Mouse (Mus musculus): ENCODE data around the gene Il34. TPM values are rescaled to one million over a fixed set of nuclear protein-coding genes. Genes with fewer than 3 reads are reported as not detected.

Il34 gene
- polyA plus RNA-seq, 1 experiment, result 3.9 TPM

- TF ChIP-seq POLR2A (IDR thresholded peaks at IDR 0.05; ENCODE audit: borderline replicate concordance, extremely low read depth, insufficient read depth, insufficient read length, poor library complexity, severe bottlenecking), result no peak
- no peak for TF ChIP-seq CTCF (IDR thresholded peaks at IDR 0.05; ENCODE audit: borderline replicate concordance, extremely low read depth, insufficient read depth, insufficient read length)
- DNase-seq (ENCODE audit: low read depth), result no peak
Measured at GRCm38 (mm10) chr8:110750269-110750668, 55.5 kb downstream of the Il34 start.

GRCm38 (mm10) chr8:110749500-110750170 is 56.1 kb downstream of the Il34 start:
- TF ChIP-seq CTCF (IDR thresholded peaks at IDR 0.05; ENCODE audit: borderline replicate concordance, extremely low read depth, insufficient read depth, insufficient read length) (peak; percentile 67; the same call in 1 of the 2 replicates), POLR2A (IDR thresholded peaks at IDR 0.05; ENCODE audit: borderline replicate concordance, extremely low read depth, insufficient read depth, insufficient read length, poor library complexity, severe bottlenecking) (no peak)

DNA sequence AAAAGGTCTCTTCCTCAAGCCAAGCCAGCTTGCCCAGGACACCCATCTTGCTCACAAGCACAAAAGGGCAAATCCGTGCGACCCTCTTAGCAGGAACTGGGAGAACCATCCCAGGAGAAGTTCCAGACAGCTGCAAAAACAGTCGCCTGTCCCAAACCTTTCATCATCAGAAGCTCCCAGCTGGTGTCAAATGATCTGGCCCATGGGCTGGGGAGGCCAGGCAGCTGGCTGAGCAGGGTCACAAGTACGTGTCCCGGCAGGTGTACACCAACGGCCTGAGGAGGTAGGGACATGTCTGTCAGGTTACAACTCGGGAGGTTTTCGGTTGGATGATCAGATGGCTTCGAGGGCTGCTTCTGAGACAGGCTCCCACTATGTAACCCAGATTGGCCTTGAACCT is 59.1 kb downstream of the Il34 start:
- TF ChIP-seq POLR2A (IDR thresholded peaks at IDR 0.05; ENCODE audit: borderline replicate concordance, extremely low read depth, insufficient read depth, insufficient read length, poor library complexity, severe bottlenecking) (no peak), CTCF (IDR thresholded peaks at IDR 0.05; ENCODE audit: borderline replicate concordance, extremely low read depth, insufficient read depth, insufficient read length) (no peak)
- DNase-seq (ENCODE audit: low read depth), result no peak

More at GRCm38 (mm10) chr8:110749500-110750170, 56.1 kb downstream of the Il34 start:
- peak; percentile 88 for DNase-seq (ENCODE audit: low read depth)

- TF ChIP-seq POLR2A (IDR thresholded peaks at IDR 0.05; ENCODE audit: borderline replicate concordance, extremely low read depth, insufficient read depth, insufficient read length, poor library complexity, severe bottlenecking), result no peak
- TF ChIP-seq CTCF (IDR thresholded peaks at IDR 0.05; ENCODE audit: borderline replicate concordance, extremely low read depth, insufficient read depth, insufficient read length), result no peak
- no peak for DNase-seq (ENCODE audit: low read depth)
Measured at GRCm38 (mm10) chr8:110745162-110745561, 60.6 kb downstream of the Il34 start.

DNA sequence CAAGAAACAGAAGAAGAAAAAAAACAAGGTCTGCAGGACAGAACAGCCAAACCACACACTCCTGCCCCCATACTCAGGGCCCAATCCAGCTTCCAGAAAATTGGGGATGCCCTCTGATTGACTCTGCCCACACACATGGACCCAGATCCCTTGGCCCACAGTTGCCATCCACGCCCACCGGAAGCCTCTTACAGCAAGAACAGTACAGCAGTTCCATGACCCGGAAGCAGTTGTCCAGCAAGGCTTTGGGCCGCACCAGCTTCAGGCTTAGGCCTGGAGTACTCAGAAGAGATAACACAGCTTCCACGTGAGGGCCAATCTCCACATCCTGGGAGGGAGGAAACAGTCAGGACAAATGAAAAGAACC is 63.3 kb downstream of the Il34 start:
- TF ChIP-seq CTCF (IDR thresholded peaks at IDR 0.05; ENCODE audit: borderline replicate concordance, extremely low read depth, insufficient read depth, insufficient read length) (no peak), POLR2A (IDR thresholded peaks at IDR 0.05; ENCODE audit: borderline replicate concordance, extremely low read depth, insufficient read depth, insufficient read length, poor library complexity, severe bottlenecking) (no peak)
- DNase-seq (ENCODE audit: low read depth), result no peak

DNA sequence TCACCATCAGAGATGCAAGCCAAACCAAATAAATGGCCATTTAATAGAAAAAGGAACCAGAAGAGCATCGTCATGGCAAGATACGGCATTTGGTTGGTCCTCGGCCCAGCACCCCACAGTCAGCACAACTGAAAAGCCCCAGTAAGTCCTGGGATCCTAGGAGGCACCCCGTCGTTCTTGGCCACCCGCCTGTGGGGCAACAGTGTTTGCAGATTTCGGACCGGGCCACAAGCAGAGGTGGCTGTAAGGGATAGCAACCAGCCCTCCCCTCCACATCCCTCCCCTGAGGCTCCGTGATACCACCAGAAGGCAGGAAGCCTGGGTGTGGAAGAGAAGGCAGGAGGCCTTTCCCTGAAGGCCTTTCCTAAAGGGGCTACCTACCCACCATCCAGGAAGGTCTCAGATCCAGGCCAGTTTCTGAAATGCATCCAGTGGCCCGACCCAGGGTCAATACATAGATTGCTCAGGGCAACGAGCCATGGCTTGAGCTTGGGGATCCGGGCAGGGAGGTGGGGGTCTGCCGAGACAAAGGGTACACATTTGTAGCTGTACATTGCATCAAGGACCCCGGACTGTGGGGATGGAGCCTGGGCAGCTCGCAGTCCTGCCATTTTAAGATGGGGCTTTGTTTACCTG is 63.8 kb downstream of the Il34 start:
- TF ChIP-seq CTCF (IDR thresholded peaks at IDR 0.05; ENCODE audit: borderline replicate concordance, extremely low read depth, insufficient read depth, insufficient read length) (no peak), POLR2A (IDR thresholded peaks at IDR 0.05; ENCODE audit: borderline replicate concordance, extremely low read depth, insufficient read depth, insufficient read length, poor library complexity, severe bottlenecking) (no peak)

DNA sequence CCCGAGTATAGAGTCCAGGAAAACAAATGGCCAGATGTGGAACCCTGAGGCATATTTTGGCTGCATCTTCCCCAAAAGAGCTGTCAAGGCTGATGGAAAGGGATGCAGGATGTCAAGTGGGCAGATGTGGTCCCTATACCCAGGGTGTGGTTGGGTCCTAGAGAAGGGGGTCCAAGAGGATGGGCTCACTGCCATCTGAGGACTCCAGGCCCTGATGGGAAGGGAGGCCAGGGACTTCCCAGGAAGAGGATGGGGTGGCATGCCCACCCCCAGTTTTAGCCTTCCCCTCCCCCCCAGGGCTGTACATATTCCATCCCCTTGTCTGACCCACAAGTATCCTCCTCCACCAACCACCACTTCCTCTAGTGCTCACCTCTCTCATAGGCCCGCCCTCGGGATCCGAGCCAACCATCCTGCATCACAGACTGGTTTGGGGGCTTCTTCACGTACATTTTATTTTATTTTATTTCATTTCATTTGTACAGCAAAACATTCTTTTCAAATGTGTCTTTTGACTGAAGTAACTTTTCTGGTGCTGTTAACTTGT is 65.0 kb downstream of the Il34 start:
- no peak for DNase-seq (ENCODE audit: low read depth)
- TF ChIP-seq CTCF (IDR thresholded peaks at IDR 0.05; ENCODE audit: borderline replicate concordance, extremely low read depth, insufficient read depth, insufficient read length) (no peak), POLR2A (IDR thresholded peaks at IDR 0.05; ENCODE audit: borderline replicate concordance, extremely low read depth, insufficient read depth, insufficient read length, poor library complexity, severe bottlenecking) (no peak)

More for the DNA sequence above, 63.8 kb downstream of the Il34 start:
- DNase-seq (ENCODE audit: low read depth), result no peak

DNA sequence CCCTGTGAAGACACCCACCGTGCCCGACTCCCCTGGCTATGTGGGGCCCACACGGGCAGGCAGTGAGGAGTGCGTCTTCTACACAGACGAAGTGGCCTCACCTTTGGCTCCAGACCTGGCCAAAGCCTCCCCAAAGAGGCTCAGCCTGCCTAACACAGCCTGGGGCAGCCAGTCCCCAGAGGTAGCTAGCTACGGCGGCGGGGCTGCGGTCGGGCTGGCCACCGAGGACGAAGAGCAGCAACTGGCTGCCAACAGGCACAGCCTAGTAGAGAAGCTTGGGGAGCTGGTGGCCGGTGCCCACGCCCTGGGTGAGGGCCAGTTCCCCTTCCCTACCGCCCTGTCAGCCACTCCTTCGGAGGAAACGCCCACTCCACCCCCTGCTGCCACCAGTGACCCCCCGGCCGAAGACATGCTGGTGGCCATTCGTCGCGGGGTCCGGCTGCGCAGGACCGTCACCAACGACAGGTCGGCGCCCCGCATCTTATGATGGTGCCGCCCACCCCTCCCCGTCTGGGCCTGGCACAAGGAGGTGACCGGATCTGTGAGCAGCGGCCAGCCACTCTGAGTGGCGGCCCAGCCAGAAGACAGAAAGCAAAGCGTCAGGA is 67.0 kb downstream of the Il34 start:
- DNase-seq (ENCODE audit: low read depth), result no peak
- no peak for TF ChIP-seq POLR2A (IDR thresholded peaks at IDR 0.05; ENCODE audit: borderline replicate concordance, extremely low read depth, insufficient read depth, insufficient read length, poor library complexity, severe bottlenecking)
- TF ChIP-seq CTCF (IDR thresholded peaks at IDR 0.05; ENCODE audit: borderline replicate concordance, extremely low read depth, insufficient read depth, insufficient read length), result no peak

DNA sequence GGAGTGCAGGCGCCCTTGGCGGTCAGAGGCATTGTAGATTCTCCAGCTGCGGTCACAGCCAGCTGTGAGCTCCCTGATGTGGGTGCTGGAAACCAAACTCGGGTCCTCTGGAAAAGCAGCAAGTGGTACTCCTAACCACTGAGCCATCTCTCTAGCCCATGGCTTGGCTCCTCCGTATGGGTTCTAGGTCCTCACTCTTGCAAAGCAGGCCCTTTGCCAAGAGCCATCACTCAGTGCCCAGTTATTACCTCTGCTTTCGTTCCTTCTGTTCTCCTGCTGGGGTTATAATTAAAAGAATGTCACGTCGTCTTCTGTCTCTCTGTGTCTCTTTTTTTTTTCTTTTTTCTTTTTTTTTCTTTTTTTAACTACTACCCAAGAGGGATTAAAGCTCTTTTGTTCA is 72.7 kb downstream of the Il34 start:
- DNase-seq (ENCODE audit: low read depth), result no peak
- TF ChIP-seq POLR2A (IDR thresholded peaks at IDR 0.05; ENCODE audit: borderline replicate concordance, extremely low read depth, insufficient read depth, insufficient read length, poor library complexity, severe bottlenecking), result no peak
- no peak for TF ChIP-seq CTCF (IDR thresholded peaks at IDR 0.05; ENCODE audit: borderline replicate concordance, extremely low read depth, insufficient read depth, insufficient read length)

- no peak for DNase-seq (ENCODE audit: low read depth)
- TF ChIP-seq POLR2A (IDR thresholded peaks at IDR 0.05; ENCODE audit: borderline replicate concordance, extremely low read depth, insufficient read depth, insufficient read length, poor library complexity, severe bottlenecking), result no peak
- no peak for TF ChIP-seq CTCF (IDR thresholded peaks at IDR 0.05; ENCODE audit: borderline replicate concordance, extremely low read depth, insufficient read depth, insufficient read length)
Measured at GRCm38 (mm10) chr8:110731346-110731859, 74.3 kb downstream of the Il34 start.

- TF ChIP-seq POLR2A (IDR thresholded peaks at IDR 0.05; ENCODE audit: borderline replicate concordance, extremely low read depth, insufficient read depth, insufficient read length, poor library complexity, severe bottlenecking) (no peak), CTCF (IDR thresholded peaks at IDR 0.05; ENCODE audit: borderline replicate concordance, extremely low read depth, insufficient read depth, insufficient read length) (peak; percentile 83)
- peak; percentile 79 for DNase-seq (ENCODE audit: low read depth)
Measured at GRCm38 (mm10) chr8:110726893-110727292, 78.8 kb downstream of the Il34 start.
